Mouse (Mus musculus) heart, embryonic 11.5 days (tissue): Measurements from ENCODE around the gene Trp53i13. TPM values are rescaled to one million over a fixed set of nuclear protein-coding genes. Genes with fewer than 3 reads are reported as not detected.

Experiments used
- ATAC-seq: fragments of 200-750 bp; cut with Nextera tagmentation; replicated peaks from 2 replicates; pipeline ENCODE4 v1.8.0; 2017; ENCODE audit warnings: moderate library complexity; ENCODE audit not compliant: insufficient number of reproducible peaks, low FRiP score, low TSS enrichment
- H3K27ac ChIP-seq: fragments of 300-500 bp; sonication (generic); 2 replicates; pipeline ENCODE4 v1.5.1; 2014; ENCODE audit warnings: mild to moderate bottlenecking, low read depth, low read length
- H3K27me3 ChIP-seq: fragments of 300-500 bp; sonication (generic); 2 replicates; pipeline ENCODE4 v1.6.1; 2014; ENCODE audit warnings: mild to moderate bottlenecking, low read length, mixed read lengths; ENCODE audit not compliant: control insufficient read depth, insufficient read depth
- H3K36me3 ChIP-seq: fragments of 300-500 bp; sonication (generic); 2 replicates; pipeline ENCODE4 v1.6.1; 2014; ENCODE audit warnings: mild to moderate bottlenecking, low read length, moderate library complexity, mixed read lengths; ENCODE audit not compliant: control insufficient read depth, insufficient read depth
- H3K4me1 ChIP-seq: fragments of 300-500 bp; sonication (generic); 2 replicates; pipeline ENCODE4 v1.6.1; 2014; ENCODE audit warnings: low read length; ENCODE audit not compliant: control insufficient read depth, insufficient read depth
- H3K4me2 ChIP-seq: fragments of 300-500 bp; sonication (generic); 2 replicates; pipeline ENCODE4 v1.6.1; 2014; ENCODE audit warnings: mild to moderate bottlenecking, moderate library complexity
- H3K4me3 ChIP-seq: fragments of 300-500 bp; sonication (generic); 2 replicates; pipeline ENCODE4 v1.5.1; 2014; ENCODE audit warnings: low read depth, low read length
- H3K9ac ChIP-seq: fragments of 300-500 bp; sonication (generic); 2 replicates; pipeline ENCODE4 v1.6.1; 2014; ENCODE audit warnings: mild to moderate bottlenecking, low read depth, low read length, moderate library complexity
- H3K9me3 ChIP-seq: fragments of 300-500 bp; sonication (generic); replicated peaks from 2 replicates; pipeline ENCODE4 v1.6.1; 2016; ENCODE audit warnings: low read length; ENCODE audit not compliant: control insufficient read depth
- WGBS: fragments of 180-500 bp; shearing (Covaris S2); extraction: QIAGEN DNeasy Blood & Tissue Kit; methylation state at CpG from one replicate; pipeline ENCODE4 v1.1.7; 2014; ENCODE audit not compliant: insufficient replicate concordance; 5-methylcytosine and 5-hydroxymethylcytosine counted together
- polyA plus RNA-seq: library from polyadenylated mRNA; unstranded; fragments of >200 nt; fragmentation: Nextera tagmentation; extraction: Ambion mirVana; gene quantifications from 2 replicates; pipeline ENCODE4 v1.2.1, GENCODE M21; 2014

Gene Trp53i13
- polyA plus RNA-seq, 1 experiment from 2014 or later, result 23.0 TPM

GRCm38 (mm10) chr11:77520601-77521529 is 5.1 kb upstream of the Trp53i13 start:
- no peak overlapping the region for H3K27ac ChIP-seq
- peaks cover 16% of the 10 kb centered on the region for H3K27me3 ChIP-seq
- no peak overlapping the region for H3K4me3 ChIP-seq
- WGBS, result 53% methylated on average over 5 of the region's 5 CpGs
- no peaks in the 10 kb centered on the region for H3K36me3 ChIP-seq
- no peak for ATAC-seq
- H3K4me1 ChIP-seq, result peaks cover 3% of the 10 kb centered on the region; the same call in 1 of the 2 replicates
- no peaks in the 10 kb centered on the region for H3K9me3 ChIP-seq
- H3K9ac ChIP-seq, result no peak overlapping the region
- H3K4me2 ChIP-seq, result no peak overlapping the region

- Histone ChIP-seq H3K4me2 (no peak within 1 kb of the TSS), H3K9ac (no peak within 1 kb of the TSS), H3K4me3 (no peak within 1 kb of the TSS), H3K27me3 (peaks cover 21% of the 10 kb centered on the region), H3K4me1 (peaks cover 20% of the 10 kb centered on the region), H3K9me3 (no peaks in the 10 kb centered on the region), H3K36me3 (no peaks in the 10 kb centered on the region), H3K27ac (no peak within 1 kb of the TSS)
- WGBS, result 56% methylated on average over 5 of the region's 5 CpGs
- no peak for ATAC-seq
These were observed 3.3 kb upstream of the Trp53i13 start, which contains the start of gene Gm10392 for GRCm38 (mm10) chr11:77519043-77519442. Gm10392 (minus strand) TSS chr11:77519198.

GRCm38 (mm10) chr11:77518051-77518798 is 2.4 kb upstream of the Trp53i13 start:
- no peak overlapping the region for H3K4me3 ChIP-seq
- no peak overlapping the region for H3K9ac ChIP-seq
- H3K4me2 ChIP-seq, result no peak overlapping the region
- no peaks in the 10 kb centered on the region for H3K36me3 ChIP-seq
- H3K27me3 ChIP-seq, result peaks cover 21% of the 10 kb centered on the region
- peaks cover 25% of the 10 kb centered on the region for H3K4me1 ChIP-seq
- 76% methylated on average over 27 of the region's 27 CpGs for WGBS
- ATAC-seq, result no peak
- H3K9me3 ChIP-seq, result no peaks in the 10 kb centered on the region
- H3K27ac ChIP-seq, result no peak overlapping the region

- H3K36me3 ChIP-seq, result no peaks in the 10 kb centered on the region
- H3K4me1 ChIP-seq, result peaks cover 30% of the 10 kb centered on the region
- H3K9ac ChIP-seq, result no peak overlapping the region
- no peak for ATAC-seq
- H3K4me3 ChIP-seq, result no peak overlapping the region
- WGBS, result 72% methylated on average over 5 of the region's 5 CpGs
- no peak overlapping the region for H3K27ac ChIP-seq
- H3K4me2 ChIP-seq, result no peak overlapping the region
- H3K27me3 ChIP-seq, result peaks cover 21% of the 10 kb centered on the region
- H3K9me3 ChIP-seq, result no peaks in the 10 kb centered on the region
These were observed 1.0 kb upstream of the Trp53i13 start for GRCm38 (mm10) chr11:77516553-77517425.

GRCm38 (mm10) chr11:77514832-77515636 is 746 bp downstream of the Trp53i13 start, which contains the start of gene Abhd15:
Abhd15 (plus strand) TSS chr11:77515121.
- peak within 1 kb of the TSS; percentile 72 for H3K9ac ChIP-seq
- peaks cover 30% of the 10 kb centered on the region for H3K4me1 ChIP-seq
- peak within 1 kb of the TSS; percentile 98 for H3K4me2 ChIP-seq
- H3K27me3 ChIP-seq, result peaks cover 21% of the 10 kb centered on the region
- under 1% methylated on average over 69 of the region's 72 CpGs for WGBS
- H3K4me3 ChIP-seq, result peak within 1 kb of the TSS; percentile 73
- H3K27ac ChIP-seq, result peak within 1 kb of the TSS; percentile 59
- peak; percentile 65 for ATAC-seq
- H3K9me3 ChIP-seq, result no peaks in the 10 kb centered on the region
- no peaks in the 10 kb centered on the region for H3K36me3 ChIP-seq

GRCm38 (mm10) chr11:77514281-77514831 is 1.4 kb downstream of the Trp53i13 start:
- Histone ChIP-seq H3K27me3 (peaks cover 21% of the 10 kb centered on the region), H3K4me2 (peak overlapping the region; percentile 98), H3K9me3 (no peaks in the 10 kb centered on the region), H3K4me1 (peaks cover 30% of the 10 kb centered on the region), H3K9ac (peak overlapping the region; percentile 72), H3K36me3 (no peaks in the 10 kb centered on the region), H3K27ac (peak overlapping the region; percentile 59), H3K4me3 (peak overlapping the region; percentile 73)
- WGBS, result 3% methylated on average over 19 of the region's 19 CpGs
- ATAC-seq, result 0 out of 2 replicates have a peak, but pooled peaks have one; percentile 39

GRCm38 (mm10) chr11:77513811-77514170 is 2.0 kb downstream of the Trp53i13 start:
- ATAC-seq, result no peak
- 7% methylated on average over 10 of the region's 10 CpGs for WGBS
- peaks cover 33% of the 10 kb centered on the region for H3K4me1 ChIP-seq
- H3K4me2 ChIP-seq, result peak overlapping the region; percentile 98
- peak overlapping the region; percentile 72 for H3K9ac ChIP-seq
- 0 out of 2 replicates have a peak, but pooled peaks cover 2% of the 10 kb centered on the region for H3K36me3 ChIP-seq
- peaks cover 21% of the 10 kb centered on the region for H3K27me3 ChIP-seq
- peak overlapping the region; percentile 13 for H3K27ac ChIP-seq
- peak overlapping the region; percentile 73 for H3K4me3 ChIP-seq
- no peaks in the 10 kb centered on the region for H3K9me3 ChIP-seq
